Mouse (Mus musculus) neural tube, embryonic 15.5 days (tissue): ENCODE results near the gene Plxna1. TPM values are rescaled to one million over a fixed set of nuclear protein-coding genes. Genes with fewer than 3 reads are reported as not detected.

Experiments used
- ATAC-seq: fragments of 200-750 bp; cut with Nextera tagmentation; 2 replicates; pipeline ENCODE4 v1.8.0; 2017; ENCODE audit warnings: mild to moderate bottlenecking, moderate TSS enrichment, moderate library complexity; ENCODE audit not compliant: low FRiP score
- H3K27ac ChIP-seq: fragments of 300-500 bp; sonication (generic); replicated peaks from 2 replicates; pipeline ENCODE4 v1.5.1; 2015; ENCODE audit warnings: mild to moderate bottlenecking, inconsistent platforms
- H3K27me3 ChIP-seq: fragments of 300-500 bp; sonication (generic); replicated peaks from 2 replicates; pipeline ENCODE4 v1.6.1; 2015; ENCODE audit warnings: inconsistent platforms
- H3K36me3 ChIP-seq: fragments of 300-500 bp; sonication (generic); 2 replicates; pipeline ENCODE4 v1.6.1; 2015; ENCODE audit warnings: inconsistent platforms
- H3K4me1 ChIP-seq: fragments of 300-500 bp; sonication (generic); 2 replicates; pipeline ENCODE4 v1.6.1; 2015; ENCODE audit warnings: inconsistent platforms
- H3K4me2 ChIP-seq: fragments of 300-500 bp; sonication (generic); 2 replicates; pipeline ENCODE4 v1.6.1; 2015; ENCODE audit warnings: inconsistent platforms, mild to moderate bottlenecking, moderate library complexity
- H3K4me3 ChIP-seq: fragments of 300-500 bp; sonication (generic); replicated peaks from 2 replicates; pipeline ENCODE4 v1.5.1; 2015; ENCODE audit warnings: mild to moderate bottlenecking, inconsistent platforms
- H3K9ac ChIP-seq: fragments of 300-500 bp; sonication (generic); replicated peaks from 2 replicates; pipeline ENCODE4 v1.6.1; 2015; ENCODE audit warnings: mild to moderate bottlenecking, inconsistent platforms
- H3K9me3 ChIP-seq: fragments of 300-500 bp; sonication (generic); replicated peaks from 2 replicates; pipeline ENCODE4 v1.6.1; 2016; ENCODE audit warnings: inconsistent platforms
- WGBS: fragments of 180-500 bp; shearing (Covaris S2); methylation state at CpG from one replicate; pipeline ENCODE4 v1.1.7; 2015; ENCODE audit warnings: mixed read lengths; 5-methylcytosine and 5-hydroxymethylcytosine counted together
- polyA plus RNA-seq: library from polyadenylated mRNA; unstranded; fragments of >200 nt; fragmentation: Nextera tagmentation; extraction: Ambion mirVana; gene quantifications from 2 replicates; pipeline ENCODE4 v1.2.1, GENCODE M21; 2015

The Plxna1 gene
- polyA plus RNA-seq, 1 experiment from 2014 or later = 36.4 TPM

- no peak overlapping the region for H3K4me3 ChIP-seq
- 56% methylated on average over 1 of the region's 1 CpGs for WGBS
- ATAC-seq = no peak
These were observed 14.6 kb downstream of the Plxna1 start for GRCm38 (mm10) chr6:89347792-89348191.

GRCm38 (mm10) chr6:89345855-89346254 is 16.6 kb downstream of the Plxna1 start:
- Histone ChIP-seq H3K27ac (no peak overlapping the region), H3K9me3 (no peaks in the 10 kb centered on the region), H3K4me3 (no peak overlapping the region), H3K4me2 (no peak overlapping the region), H3K27me3 (no peaks in the 10 kb centered on the region), H3K9ac (no peak overlapping the region), H3K4me1 (peaks cover 48% of the 10 kb centered on the region), H3K36me3 (peaks cover 53% of the 10 kb centered on the region)
- ATAC-seq = no peak
- 100% methylated on average over 1 of the region's 1 CpGs for WGBS

More at GRCm38 (mm10) chr6:89347792-89348191, 14.6 kb downstream of the Plxna1 start:
- no peak overlapping the region for H3K9ac ChIP-seq
- H3K4me2 ChIP-seq = no peak overlapping the region
- H3K36me3 ChIP-seq = peaks cover 38% of the 10 kb centered on the region
- H3K9me3 ChIP-seq = no peaks in the 10 kb centered on the region
- H3K27ac ChIP-seq = no peak overlapping the region
- no peaks in the 10 kb centered on the region for H3K27me3 ChIP-seq
- peaks cover 68% of the 10 kb centered on the region for H3K4me1 ChIP-seq

- ATAC-seq = no peak
- no peak overlapping the region for H3K9ac ChIP-seq
- peak overlapping the region; percentile 45; the same call in 1 of the 2 replicates for H3K27ac ChIP-seq
- no peaks in the 10 kb centered on the region for H3K9me3 ChIP-seq
- no peaks in the 10 kb centered on the region for H3K27me3 ChIP-seq
- H3K4me2 ChIP-seq = no peak overlapping the region
- H3K36me3 ChIP-seq = peaks cover 58% of the 10 kb centered on the region
- WGBS = 78% methylated on average over 3 of the region's 3 CpGs
- peaks cover 44% of the 10 kb centered on the region for H3K4me1 ChIP-seq
- no peak overlapping the region for H3K4me3 ChIP-seq
These were observed 17.0 kb downstream of the Plxna1 start for GRCm38 (mm10) chr6:89345486-89345785.

- 32% methylated on average over 10 of the region's 10 CpGs for WGBS
- Histone ChIP-seq H3K27me3 (no peaks in the 10 kb centered on the region), H3K36me3 (peaks cover 61% of the 10 kb centered on the region), H3K4me3 (no peak overlapping the region), H3K4me1 (peaks cover 39% of the 10 kb centered on the region), H3K9me3 (no peaks in the 10 kb centered on the region), H3K9ac (no peak overlapping the region), H3K27ac (peak overlapping the region; percentile 45; the same call in 1 of the 2 replicates), H3K4me2 (no peak overlapping the region)
- ATAC-seq = peak; percentile 45; the same call in 1 of the 2 replicates
These were observed 17.6 kb downstream of the Plxna1 start for GRCm38 (mm10) chr6:89344613-89345485.

DNA sequence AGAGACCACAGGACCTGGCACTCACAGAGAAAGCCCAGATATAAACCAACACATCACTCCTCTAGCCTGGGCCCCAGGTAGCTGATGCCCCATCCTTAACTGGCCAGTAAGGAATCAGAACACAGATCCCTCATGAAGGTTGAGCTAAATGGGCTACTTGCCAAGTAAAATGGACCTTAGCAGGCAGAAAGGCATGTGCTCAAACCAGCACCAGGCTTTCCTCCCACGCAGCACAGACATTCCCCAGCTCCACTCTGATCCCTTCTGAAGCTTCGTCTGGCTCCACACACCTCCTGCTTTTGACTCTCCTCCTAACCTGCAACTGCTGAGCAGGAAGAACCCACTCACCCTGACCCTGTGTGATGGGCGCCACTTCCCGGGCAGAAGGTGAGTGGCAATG is 20.4 kb downstream of the Plxna1 start:
- WGBS = 91% methylated on average over 4 of the region's 4 CpGs

DNA sequence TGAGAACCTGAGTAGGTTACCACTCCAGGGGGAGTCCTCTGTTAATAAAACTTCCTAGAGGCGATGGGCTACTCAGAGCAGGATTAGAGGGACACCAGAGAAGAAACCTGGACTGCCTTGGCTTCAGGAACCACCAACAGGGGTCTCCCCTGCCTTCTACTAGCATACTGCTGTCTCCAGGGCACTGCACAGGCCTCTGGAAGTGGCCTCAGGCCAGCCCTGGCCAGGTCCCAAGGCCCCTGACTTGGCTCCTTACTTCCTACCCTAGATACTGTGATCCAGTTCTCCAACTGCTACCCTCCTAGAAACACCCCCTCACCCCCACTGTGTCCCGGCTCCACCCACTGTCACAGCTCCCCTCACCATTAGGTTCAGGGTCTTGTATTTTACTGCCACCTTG is 23.0 kb downstream of the Plxna1 start:
- no peak overlapping the region for H3K9ac ChIP-seq
- ATAC-seq = peak; percentile 64
- no peaks in the 10 kb centered on the region for H3K9me3 ChIP-seq
- H3K36me3 ChIP-seq = peaks cover 82% of the 10 kb centered on the region
- H3K27ac ChIP-seq = no peak overlapping the region
- no peak overlapping the region for H3K4me3 ChIP-seq
- H3K4me1 ChIP-seq = peaks cover 14% of the 10 kb centered on the region
- H3K4me2 ChIP-seq = no peak overlapping the region
- no peaks in the 10 kb centered on the region for H3K27me3 ChIP-seq
- WGBS = 80% methylated on average over 2 of the region's 2 CpGs

More for the DNA sequence above, 20.4 kb downstream of the Plxna1 start:
- ATAC-seq = no peak
- Histone ChIP-seq H3K27ac (no peak overlapping the region), H3K4me3 (no peak overlapping the region), H3K4me2 (no peak overlapping the region), H3K9me3 (no peaks in the 10 kb centered on the region), H3K9ac (no peak overlapping the region), H3K4me1 (peaks cover 23% of the 10 kb centered on the region), H3K36me3 (peaks cover 70% of the 10 kb centered on the region), H3K27me3 (no peaks in the 10 kb centered on the region)

DNA sequence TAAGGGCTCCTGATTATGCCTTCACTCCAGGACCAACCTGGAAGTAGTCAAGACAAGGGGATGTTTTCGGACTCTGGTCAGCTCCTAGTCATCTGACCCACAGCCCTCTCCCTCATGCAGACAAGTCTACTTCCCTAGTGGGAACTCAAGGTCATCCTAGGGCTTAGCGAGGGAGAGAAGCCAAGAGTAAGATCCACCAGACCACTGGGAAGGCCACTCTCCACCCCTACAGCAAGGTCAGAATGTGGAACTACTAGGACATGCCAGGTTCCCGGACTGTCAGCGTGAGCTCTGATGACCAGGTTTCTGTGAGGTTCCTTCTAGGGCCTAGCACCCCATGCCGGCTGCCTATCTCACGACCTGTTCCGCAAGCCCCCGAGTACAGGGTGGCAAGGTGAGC is 23.7 kb downstream of the Plxna1 start:
- Histone ChIP-seq H3K27ac (no peak overlapping the region), H3K9me3 (no peaks in the 10 kb centered on the region), H3K36me3 (peaks cover 83% of the 10 kb centered on the region), H3K27me3 (no peaks in the 10 kb centered on the region), H3K4me2 (no peak overlapping the region), H3K4me1 (peaks cover 13% of the 10 kb centered on the region), H3K9ac (no peak overlapping the region), H3K4me3 (no peak overlapping the region)
- ATAC-seq = no peak
- WGBS = 94% methylated on average over 8 of the region's 8 CpGs

DNA sequence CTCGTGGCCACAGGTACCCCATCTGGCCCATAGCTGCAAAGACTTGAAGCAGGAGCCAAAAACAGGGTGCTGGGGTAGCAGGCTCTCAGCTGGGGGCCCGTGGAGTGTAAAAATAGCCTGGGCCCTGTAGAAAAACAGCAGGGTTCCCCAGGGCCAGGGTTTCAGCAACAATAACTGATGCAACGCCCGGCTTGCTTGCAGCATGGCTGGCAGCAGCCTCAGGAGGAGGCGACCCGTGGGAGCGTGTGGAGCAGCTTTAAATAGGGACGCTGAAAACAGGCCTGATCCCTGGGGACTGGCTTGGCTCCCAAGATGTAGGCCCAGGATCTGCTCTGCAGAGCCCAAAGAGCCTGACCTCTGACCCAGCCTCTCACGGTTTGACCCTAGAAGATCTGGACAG is 24.8 kb downstream of the Plxna1 start:
- WGBS = 77% methylated on average over 9 of the region's 9 CpGs
- H3K36me3 ChIP-seq = peaks cover 88% of the 10 kb centered on the region

DNA sequence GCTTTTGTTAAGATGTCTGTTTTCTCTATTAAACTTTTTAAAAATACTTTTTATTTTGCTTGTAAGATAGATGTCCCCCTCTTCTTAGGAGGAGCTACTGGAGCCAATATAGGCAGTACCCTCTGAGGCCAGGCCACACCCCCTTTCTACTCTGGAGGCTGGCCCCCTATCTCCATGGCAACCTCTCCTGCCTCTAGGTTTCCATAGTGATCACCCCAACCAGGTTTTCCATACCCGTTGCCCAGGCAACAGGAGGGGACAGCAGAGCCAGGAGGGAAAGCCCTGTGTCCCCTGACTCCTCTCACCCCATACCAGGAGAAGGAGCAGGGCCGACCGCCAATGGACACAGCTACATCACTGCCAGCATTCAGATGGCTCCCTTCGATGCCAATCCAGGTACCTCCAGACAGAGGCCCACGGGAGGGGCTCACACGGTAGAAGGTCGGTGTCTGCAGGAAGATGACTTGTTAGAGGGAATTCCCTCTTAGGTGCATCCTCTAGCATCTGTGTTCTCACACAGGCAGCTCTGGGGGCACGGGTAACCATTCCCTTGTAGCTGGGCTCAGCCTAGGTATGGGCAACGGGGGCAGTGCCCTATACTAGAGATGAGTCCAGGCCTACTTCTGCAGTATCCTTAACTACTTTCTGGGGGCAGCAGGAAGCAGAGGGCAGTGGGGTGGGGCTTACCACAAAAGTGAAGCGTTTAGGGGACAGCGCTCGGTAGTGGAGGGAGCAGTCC is 28.3 kb downstream of the Plxna1 start:
- WGBS = 38% methylated on average over 12 of the region's 12 CpGs
- H3K27me3 ChIP-seq = no peaks in the 10 kb centered on the region
- peak; percentile 66 for ATAC-seq
- H3K9ac ChIP-seq = no peak overlapping the region
- no peaks in the 10 kb centered on the region for H3K9me3 ChIP-seq
- H3K4me1 ChIP-seq = peaks cover 16% of the 10 kb centered on the region
- peaks cover 88% of the 10 kb centered on the region for H3K36me3 ChIP-seq
- H3K4me3 ChIP-seq = no peak overlapping the region
- H3K4me2 ChIP-seq = no peak overlapping the region
- H3K27ac ChIP-seq = 0 out of 2 replicates have a peak overlapping the region, but pooled peaks have one; percentile 1

More for the DNA sequence above, 24.8 kb downstream of the Plxna1 start:
- no peak overlapping the region for H3K9ac ChIP-seq
- peaks cover 16% of the 10 kb centered on the region for H3K4me1 ChIP-seq
- H3K9me3 ChIP-seq = no peaks in the 10 kb centered on the region
- no peak overlapping the region for H3K4me2 ChIP-seq
- no peak for ATAC-seq
- H3K4me3 ChIP-seq = no peak overlapping the region
- no peaks in the 10 kb centered on the region for H3K27me3 ChIP-seq
- no peak overlapping the region for H3K27ac ChIP-seq

DNA sequence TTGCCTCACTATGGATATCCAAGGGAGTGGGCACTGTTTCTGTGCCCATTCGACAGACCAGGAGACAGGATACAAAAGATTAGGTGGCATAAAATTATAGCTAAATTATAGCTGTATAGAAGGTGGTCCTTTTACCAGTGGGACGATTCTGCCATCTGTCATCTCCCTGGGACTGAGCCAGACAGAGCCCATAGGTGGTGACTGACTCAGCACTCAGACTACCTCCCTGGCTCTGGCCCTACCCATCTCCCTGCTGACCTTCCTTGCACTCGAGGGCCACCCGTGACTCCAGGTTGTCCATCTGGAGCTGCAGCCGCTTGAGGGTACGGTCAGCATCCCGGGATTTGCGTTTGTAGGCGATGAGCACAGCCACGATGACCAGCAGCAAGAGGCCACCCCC is 31.5 kb downstream of the Plxna1 start:
- Histone ChIP-seq H3K4me3 (no peak overlapping the region), H3K4me1 (peaks cover 16% of the 10 kb centered on the region), H3K36me3 (peaks cover 86% of the 10 kb centered on the region), H3K4me2 (no peak overlapping the region), H3K9ac (no peak overlapping the region), H3K9me3 (no peaks in the 10 kb centered on the region), H3K27ac (no peak overlapping the region), H3K27me3 (no peaks in the 10 kb centered on the region)
- WGBS = 96% methylated on average over 10 of the region's 10 CpGs
- ATAC-seq = no peak

- no peak overlapping the region for H3K9ac ChIP-seq
- 0 out of 2 replicates have a peak, but pooled peaks cover 2% of the 10 kb centered on the region for H3K4me1 ChIP-seq
- H3K27ac ChIP-seq = no peak overlapping the region
- H3K4me2 ChIP-seq = no peak overlapping the region
- no peaks in the 10 kb centered on the region for H3K27me3 ChIP-seq
- no peak overlapping the region for H3K4me3 ChIP-seq
- no peak for ATAC-seq
- no peaks in the 10 kb centered on the region for H3K9me3 ChIP-seq
- H3K36me3 ChIP-seq = peaks cover 91% of the 10 kb centered on the region
- WGBS = 79% methylated on average over 4 of the region's 4 CpGs
These were observed 33.8 kb downstream of the Plxna1 start for GRCm38 (mm10) chr6:89328634-89329033.
